Mouse (Mus musculus): ENCODE measurements around the gene Tmprss11f.

DNA sequence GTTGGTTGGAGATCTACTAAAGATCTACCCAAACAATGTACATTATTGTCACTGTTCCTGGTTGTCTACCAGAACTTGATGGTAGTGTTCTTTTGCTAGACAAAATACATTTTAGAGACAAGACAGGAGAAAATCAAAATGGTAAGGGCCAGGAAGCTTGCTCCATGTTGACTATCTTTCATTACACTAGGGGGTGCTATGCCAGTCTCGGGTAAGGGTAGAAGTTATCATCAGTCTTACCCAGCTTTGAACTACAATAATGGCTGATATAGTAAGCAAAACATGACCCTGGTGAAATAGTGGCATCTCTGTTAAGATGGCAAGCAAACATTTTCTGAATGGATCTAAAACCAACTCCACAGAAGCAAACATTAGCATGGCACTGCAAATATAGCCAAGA lies 10.4 kb downstream of the Tmprss11f start:
- TF ChIP-seq CTCF (IDR thresholded peaks at IDR 0.05; ENCODE audit: low read depth) (0 out of 2 replicates have a peak, but pooled peaks have one; percentile 3), EP300 (optimal IDR thresholded peaks at IDR 0.05) (no peak)
